Mouse (Mus musculus): ENCODE results near the gene Pcif1. TPM values are rescaled to one million over a fixed set of nuclear protein-coding genes. Genes with fewer than 3 reads are reported as not detected.

Gene Pcif1
- total RNA-seq (2012; rRNA removed) (30.0 and 33.6 TPM in 2 replicates), total RNA-seq (2014; rRNA removed) (18.2 and 20.0 TPM in 2 replicates), polyA plus RNA-seq (2012; ENCODE audit: insufficient read length, low read depth) (49.1 and 59.1 TPM in 2 replicates)

DNA sequence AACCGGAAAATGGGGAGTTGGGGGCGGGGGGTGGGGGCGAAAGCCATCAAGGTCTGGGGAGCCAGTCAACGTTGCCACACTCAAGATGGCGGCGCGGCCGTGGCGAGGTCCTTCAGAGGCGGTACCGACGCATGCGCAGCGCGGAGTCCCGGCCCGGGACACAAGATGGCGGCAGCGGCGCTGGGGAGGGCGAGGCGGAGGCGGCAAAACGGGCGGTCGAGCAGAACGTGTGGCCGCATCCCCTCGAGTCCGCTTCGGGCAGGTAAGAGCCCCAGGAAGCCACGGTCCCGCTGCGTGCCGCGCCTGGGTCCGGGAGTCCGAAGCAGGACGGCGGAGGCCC is at the start of gene Pcif1:
Gene Pcif1 (plus strand): TSS at position 77 of the 340 bp plus-strand sequence.
- dilution Hi-C loops (cut with MboI; ENCODE audit: extremely low pct_ligation_motif_present, extremely low pct_unique_long_range_greater_than_20kb, low sequenced_read_pairs) (no loop called here), in situ Hi-C loops (cut with MboI; ENCODE audit: low pct_ligation_motif_present, low pct_unique_long_range_greater_than_20kb, low sequenced_read_pairs) (loop anchor here (5.0 kb wide), 1 partner anchor 47 kb away; the partner anchor contains the start of genes Ctsa and Neurl2)
- TF ChIP-seq NELFE (IDR thresholded peaks at IDR 0.05; ENCODE audit: low read depth, low read length) (peak; percentile 93), HCFC1 (IDR thresholded peaks at IDR 0.05; ENCODE audit: low read depth, low read length) (peak; percentile 90), RCOR1 (conservative IDR thresholded peaks at IDR 0.05; ENCODE audit: low read depth, low read length) (0 out of 2 replicates have a peak, but pooled peaks have one; percentile 68), GABPA (IDR thresholded peaks at IDR 0.05; ENCODE audit: insufficient replicate concordance, low read depth, low read length) (peak; percentile 17; the same call in 1 of the 2 replicates), MAZ (IDR thresholded peaks at IDR 0.05; ENCODE audit: low read depth, low read length) (peak; percentile 34; the same call in 1 of the 2 replicates), ZNF384 (IDR thresholded peaks at IDR 0.05; ENCODE audit: low read depth, low read length) (no peak), TCF12 (IDR thresholded peaks at IDR 0.05; ENCODE audit: low read depth, low read length) (peak; percentile 95), TBP (conservative IDR thresholded peaks at IDR 0.05; ENCODE audit: low read depth, low read length) (peak; percentile 73; the same call in 1 of the 2 replicates), POLR2A (IDR thresholded peaks at IDR 0.05; ENCODE audit: low read depth, low read length) (peak; percentile 69), ELF1 (IDR thresholded peaks at IDR 0.05; ENCODE audit: low read depth, low read length) (peak; percentile 45; the same call in 1 of the 2 replicates), ZMIZ1 (IDR thresholded peaks at IDR 0.05; ENCODE audit: low read depth, low read length) (peak; percentile 86), KAT2A (IDR thresholded peaks at IDR 0.05; ENCODE audit: insufficient replicate concordance, low read length) (peak; percentile 87; the same call in 1 of the 2 replicates), E2F4 (IDR thresholded peaks at IDR 0.05; ENCODE audit: insufficient replicate concordance, low read depth, low read length) (no peak), NRF1 (IDR thresholded peaks at IDR 0.05; ENCODE audit: low read depth, low read length) (peak; percentile 88), POLR2AphosphoS2 (IDR thresholded peaks at IDR 0.05; ENCODE audit: low read depth, low read length) (no peak), USF2 (conservative IDR thresholded peaks at IDR 0.05; ENCODE audit: low read depth, low read length) (no peak)
- Histone ChIP-seq H3K79me2 (replicated peaks; ENCODE audit: control insufficient read depth, extremely low read depth, insufficient read depth, poor library complexity, severe bottlenecking) (peaks cover 18% of the 10 kb centered on the region), H3K4me3 (replicated peaks in 1 of 3; ENCODE audit: low read depth in 2 of 3, low read length in 2 of 3, poor library complexity in 1 of 3) (peak within 1 kb of the TSS; percentile 80 to 92 (median 88)), H3K27me3 (replicated peaks) (no peaks in the 10 kb centered on the region), H3K27ac (ENCODE audit: insufficient read depth, low read depth) (peak within 1 kb of the TSS; percentile 84), H3K9me3 (replicated peaks; ENCODE audit: low read length) (no peaks in the 10 kb centered on the region), H3K4me1 (ENCODE audit: control insufficient read depth in 1 of 2, insufficient read depth in 2 of 2) (peaks cover 4 to 33% of the 10 kb centered on the region in 2 experiments), H3K9ac (ENCODE audit: insufficient read depth, low read depth) (peak within 1 kb of the TSS; percentile 95), H3K4me2 (ENCODE audit: insufficient read depth, low read depth, poor library complexity, severe bottlenecking) (peak within 1 kb of the TSS; percentile 87), H3K36me3 (replicated peaks in 1 of 2; ENCODE audit: control insufficient read depth in 1 of 2, insufficient read depth in 1 of 2, low read length in 1 of 2) (peaks cover 11 to 19% of the 10 kb centered on the region in 2 experiments)
- DNase-seq (ENCODE audit: extremely low read depth): peak; percentile 85

DNA sequence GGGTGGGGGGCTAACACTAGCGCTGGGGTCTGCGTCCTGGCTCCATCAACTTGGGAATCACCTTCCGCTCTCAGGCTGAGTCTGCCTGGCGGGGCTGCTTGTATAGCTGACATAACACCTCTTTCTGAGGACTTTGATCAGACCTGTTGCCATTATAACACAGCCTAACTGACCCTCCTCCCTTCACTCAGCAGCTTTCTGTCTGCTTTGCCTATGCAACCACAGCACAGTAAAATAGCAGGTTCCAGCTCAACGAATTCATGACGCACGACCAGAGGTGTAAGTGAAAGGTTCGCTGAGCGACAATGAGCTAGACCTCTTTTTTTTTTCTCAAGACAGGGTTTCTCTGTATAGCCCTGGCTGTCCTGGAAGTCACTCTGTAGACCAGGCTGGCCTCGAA is 48.1 kb upstream of the Pcif1 start:
- peak; percentile 86 for TF ChIP-seq ZNF384 (IDR thresholded peaks at IDR 0.05; ENCODE audit: low read depth, low read length)
- TF ChIP-seq ZMIZ1 (IDR thresholded peaks at IDR 0.05; ENCODE audit: low read depth, low read length): no peak
- in situ Hi-C loops (cut with MboI; ENCODE audit: low pct_ligation_motif_present, low pct_unique_long_range_greater_than_20kb, low sequenced_read_pairs): loop anchor here (5.0 kb wide), 1 partner anchor 46 kb away; the partner anchor contains the start of gene Pcif1
- no peaks in the 10 kb centered on the region for H3K79me2 ChIP-seq (replicated peaks; ENCODE audit: control insufficient read depth, extremely low read depth, insufficient read depth, poor library complexity, severe bottlenecking)
- peak; percentile 82 for DNase-seq (ENCODE audit: extremely low read depth)
- H3K4me2 ChIP-seq (ENCODE audit: insufficient read depth, low read depth, poor library complexity, severe bottlenecking): peak overlapping the region; percentile 16
- H3K4me3 ChIP-seq (replicated peaks in 1 of 3; ENCODE audit: low read depth in 2 of 3, low read length in 2 of 3, poor library complexity in 1 of 3): no peak overlapping the region
- H3K27ac ChIP-seq (ENCODE audit: insufficient read depth, low read depth): no peak overlapping the region
- H3K9ac ChIP-seq (ENCODE audit: insufficient read depth, low read depth): no peak overlapping the region
- dilution Hi-C loops (cut with MboI; ENCODE audit: extremely low pct_ligation_motif_present, extremely low pct_unique_long_range_greater_than_20kb, low sequenced_read_pairs): no loop called here
- H3K9me3 ChIP-seq (replicated peaks; ENCODE audit: low read length): no peaks in the 10 kb centered on the region
- peaks cover 12 to 54% of the 10 kb centered on the region in 2 experiments for H3K4me1 ChIP-seq (ENCODE audit: control insufficient read depth in 1 of 2, insufficient read depth in 2 of 2)
- peaks cover 1% of the 10 kb centered on the region for H3K27me3 ChIP-seq (replicated peaks)
- peaks cover 19 to 34% of the 10 kb centered on the region in 2 experiments for H3K36me3 ChIP-seq (replicated peaks in 1 of 2; ENCODE audit: control insufficient read depth in 1 of 2, insufficient read depth in 1 of 2, low read length in 1 of 2)

Data from CH12.LX (cell line).